Mouse (Mus musculus) liver, postnatal 0 days (tissue): ENCODE results near the gene Saxo2. TPM values are rescaled to one million over a fixed set of nuclear protein-coding genes. Genes with fewer than 3 reads are reported as not detected.

ENCODE experiments used
- ATAC-seq: fragments of 200-750 bp; cut with Nextera tagmentation; 2 replicates; pipeline ENCODE4 v1.8.0; 2017; ENCODE audit warnings: mild to moderate bottlenecking, moderate library complexity
- DNase-seq: peaks from one replicate; pipeline ENCODE4 v3.0.0-alpha.2; 2016
- H3K27ac ChIP-seq: fragments of 300-500 bp; sonication (generic); 2 replicates; pipeline ENCODE4 v1.5.1; 2014; ENCODE audit warnings: antibody characterized with exemption, moderate library complexity, mild to moderate bottlenecking, low read depth
- H3K27me3 ChIP-seq: fragments of 300-500 bp; sonication (generic); 2 replicates; pipeline ENCODE4 v1.6.1; 2014; ENCODE audit warnings: low read length, control low read depth, mixed read lengths; ENCODE audit not compliant: insufficient read depth
- H3K36me3 ChIP-seq: fragments of 300-500 bp; sonication (generic); replicated peaks from 2 replicates; pipeline ENCODE4 v1.6.1; 2014; ENCODE audit warnings: mild to moderate bottlenecking, control low read depth, low read length, moderate library complexity, mixed read lengths; ENCODE audit not compliant: insufficient read depth
- H3K4me1 ChIP-seq: fragments of 300-500 bp; sonication (generic); 2 replicates; pipeline ENCODE4 v1.6.1; 2014; ENCODE audit warnings: antibody characterized with exemption, mild to moderate bottlenecking, control low read depth; ENCODE audit not compliant: insufficient read depth
- H3K4me2 ChIP-seq: fragments of 300-500 bp; sonication (generic); 2 replicates; pipeline ENCODE4 v1.6.1; 2014; ENCODE audit warnings: low read depth, mild to moderate bottlenecking, low read length, moderate library complexity, mixed read lengths
- H3K4me3 ChIP-seq: fragments of 300-500 bp; sonication (generic); 2 replicates; pipeline ENCODE4 v1.5.1; 2014; ENCODE audit warnings: low read depth, low read length
- H3K9ac ChIP-seq: fragments of 300-500 bp; sonication (generic); replicated peaks from 2 replicates; pipeline ENCODE4 v1.6.1; 2014; ENCODE audit warnings: mild to moderate bottlenecking, moderate library complexity
- H3K9me3 ChIP-seq: fragments of 300-500 bp; sonication (generic); 2 replicates; pipeline ENCODE4 v1.6.1; 2016; ENCODE audit warnings: mild to moderate bottlenecking, control low read depth, low read length, mixed read lengths
- CTCF ChIP-seq: sonication (generic); IDR thresholded peaks from 2 replicates; pipeline ENCODE4 v1.5.1; 2016; ENCODE audit warnings: antibody characterized with exemption, low read depth
- EP300 ChIP-seq: IDR thresholded peaks from 2 replicates; pipeline ENCODE4 v1.6.1; 2016; ENCODE audit warnings: antibody characterized with exemption, low read depth, mild to moderate bottlenecking
- whole genome bisulfite sequencing: fragments of 180-500 bp; shearing (Covaris S2); extraction: QIAGEN DNeasy Blood & Tissue Kit; methylation state at CpG from one replicate; pipeline ENCODE4 v1.1.7; 2014; ENCODE audit not compliant: insufficient replicate concordance; 5-methylcytosine and 5-hydroxymethylcytosine counted together
- polyA plus RNA-seq: library from polyadenylated mRNA; unstranded; fragments of >200 nt; fragmentation: Nextera tagmentation; extraction: Ambion mirVana; gene quantifications from 2 replicates; pipeline ENCODE4 v1.2.1, GENCODE M21; 2015

Saxo2 gene
- polyA plus RNA-seq, 1 experiment from 2014 or later: 0.22 TPM

DNA sequence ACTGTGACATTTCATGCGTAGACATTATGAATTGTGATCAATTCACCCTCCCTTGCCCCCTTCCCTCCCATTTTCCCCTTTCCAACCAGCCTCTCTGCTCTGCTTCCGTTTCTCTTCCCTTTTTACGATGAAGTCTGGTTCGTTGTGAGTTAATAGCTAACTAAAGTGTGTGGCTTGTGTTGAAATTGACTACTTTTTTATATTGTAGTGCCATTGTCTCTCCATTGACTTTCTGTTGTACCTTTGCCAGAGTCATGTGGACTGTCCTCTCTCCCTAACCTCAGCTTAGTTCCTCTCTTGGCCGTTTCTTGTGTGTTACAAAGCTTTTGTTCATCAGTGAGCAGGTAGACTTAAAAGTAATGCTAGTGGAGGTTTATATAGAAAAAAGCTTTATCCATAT lies 27.7 kb upstream of the Saxo2 start:
- Histone ChIP-seq H3K4me1 (no peaks in the 10 kb centered on the region), H3K9ac (no peak overlapping the region), H3K9me3 (no peaks in the 10 kb centered on the region), H3K36me3 (peaks cover 33% of the 10 kb centered on the region), H3K4me3 (no peak overlapping the region), H3K27me3 (no peaks in the 10 kb centered on the region), H3K4me2 (no peak overlapping the region), H3K27ac (no peak overlapping the region)
- DNase-seq (no peak), ATAC-seq (no peak)
- TF ChIP-seq EP300 (no peak), CTCF (no peak)
- WGBS: 65% methylated on average over 5 of the region's 5 CpGs

DNA sequence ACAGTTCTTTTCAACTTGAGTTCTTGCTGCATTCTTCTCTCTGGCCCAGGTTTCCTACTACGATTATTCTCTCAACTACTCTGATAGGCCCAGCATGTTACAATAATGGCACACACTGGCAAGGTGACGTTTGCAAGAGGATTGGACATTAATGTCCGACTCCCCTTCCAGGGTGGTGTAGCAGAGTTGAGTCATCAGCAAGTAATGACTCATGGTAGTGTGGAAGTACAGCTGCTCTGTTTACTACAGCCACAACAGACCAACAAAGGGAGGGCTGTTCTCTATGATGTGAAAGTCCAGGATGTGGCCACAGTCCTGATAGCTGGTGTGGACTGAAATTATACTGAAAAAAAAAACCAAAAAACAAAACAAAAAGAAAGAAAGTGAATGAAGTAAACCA lies 16.3 kb upstream of the Saxo2 start:
- TF ChIP-seq CTCF: no peak
- no peak for TF ChIP-seq EP300
- Histone ChIP-seq H3K27me3 (no peaks in the 10 kb centered on the region), H3K4me1 (no peaks in the 10 kb centered on the region), H3K27ac (no peak overlapping the region), H3K9me3 (no peaks in the 10 kb centered on the region), H3K36me3 (peaks cover 22% of the 10 kb centered on the region), H3K4me3 (no peak overlapping the region), H3K4me2 (no peak overlapping the region), H3K9ac (no peak overlapping the region)
- DNase-seq: no peak
- ATAC-seq: no peak
- WGBS: 80% methylated on average over 3 of the region's 3 CpGs

DNA sequence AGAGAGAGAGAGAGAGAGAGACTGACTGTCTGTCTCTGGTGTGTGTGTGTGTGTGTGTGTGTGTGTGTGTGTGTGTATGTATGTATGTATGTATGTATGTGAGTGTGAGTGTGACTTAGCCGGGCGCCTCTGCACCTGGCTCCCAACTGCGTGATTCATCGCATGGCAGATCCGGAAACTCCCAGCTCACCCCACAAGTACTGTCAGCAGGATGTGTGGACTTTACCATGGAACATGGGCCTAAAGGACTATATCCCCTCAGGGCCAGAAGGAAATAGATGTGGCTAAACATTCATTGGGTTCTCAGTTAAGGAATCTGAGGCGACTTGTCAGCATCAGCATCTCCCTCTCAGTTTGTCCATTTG lies 735 bp upstream of the Saxo2 start:
- Histone ChIP-seq H3K9ac (peak overlapping the region; percentile 67), H3K4me3 (peak overlapping the region; percentile 63), H3K36me3 (no peaks in the 10 kb centered on the region), H3K9me3 (no peaks in the 10 kb centered on the region), H3K27me3 (no peaks in the 10 kb centered on the region), H3K4me2 (peak overlapping the region; percentile 79), H3K27ac (peak overlapping the region; percentile 49; the same call in 1 of the 2 replicates), H3K4me1 (peaks cover 6% of the 10 kb centered on the region; the same call in 1 of the 2 replicates)
- DNase-seq (peak; percentile 20), ATAC-seq (peak; percentile 14; the same call in 1 of the 2 replicates)
- no peak for TF ChIP-seq CTCF
- no peak for TF ChIP-seq EP300
- WGBS: 8% methylated on average over 6 of the region's 6 CpGs

DNA sequence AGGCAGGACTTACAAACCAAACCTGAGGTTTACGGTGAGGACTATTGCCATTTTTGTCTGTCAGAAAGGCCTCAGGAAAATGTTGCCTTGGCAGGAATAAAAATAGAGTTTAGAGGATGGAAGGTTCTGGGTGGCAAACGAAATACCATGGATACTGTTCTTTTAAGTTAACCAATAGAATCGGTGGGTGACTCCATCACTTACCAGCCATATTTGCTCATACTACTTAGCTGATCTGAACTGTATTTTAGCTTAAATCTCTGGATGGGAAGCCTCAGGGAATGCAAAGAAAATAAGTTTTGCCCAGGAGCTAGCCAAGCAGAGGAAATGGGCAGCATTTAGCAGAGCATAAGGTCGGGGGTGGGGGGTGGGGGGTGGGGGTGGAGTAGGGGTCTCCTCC lies 419 bp downstream of the Saxo2 start:
- H3K4me2 ChIP-seq: peak overlapping the region; percentile 79
- ATAC-seq (peak; percentile 2; the same call in 1 of the 2 replicates), DNase-seq (no peak)
- no peaks in the 10 kb centered on the region for H3K9me3 ChIP-seq
- H3K4me3 ChIP-seq: peak overlapping the region; percentile 63
- no peaks in the 10 kb centered on the region for H3K36me3 ChIP-seq
- H3K9ac ChIP-seq: 0 out of 2 replicates have a peak overlapping the region, but pooled peaks have one; percentile 67
- no peak overlapping the region for H3K27ac ChIP-seq
- 26% methylated on average over 4 of the region's 4 CpGs for WGBS
- TF ChIP-seq CTCF: no peak
- TF ChIP-seq EP300: no peak
- no peaks in the 10 kb centered on the region for H3K27me3 ChIP-seq
- H3K4me1 ChIP-seq: peaks cover 6% of the 10 kb centered on the region; the same call in 1 of the 2 replicates

DNA sequence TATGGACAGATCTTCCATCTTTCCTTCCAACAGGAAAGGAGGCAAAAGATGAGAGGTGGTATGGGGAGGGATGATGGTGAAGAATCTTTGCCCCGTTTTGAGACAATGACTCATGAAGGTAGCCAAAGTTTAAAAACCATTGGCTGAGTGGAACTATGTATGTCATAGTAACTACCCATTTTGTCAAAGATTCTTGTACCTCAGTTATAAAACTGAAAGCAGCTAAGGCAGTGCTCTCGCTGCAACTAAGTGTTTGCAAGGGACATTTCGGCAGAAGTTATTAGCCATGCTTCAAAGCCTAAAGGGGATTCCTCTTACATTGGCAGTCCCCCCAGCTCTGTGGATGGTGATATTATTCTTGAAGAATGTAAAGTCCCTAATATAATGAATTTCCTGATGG lies 1.1 kb downstream of the Saxo2 start:
- DNase-seq: no peak
- H3K4me3 ChIP-seq: no peak overlapping the region
- H3K4me1 ChIP-seq: peaks cover 6% of the 10 kb centered on the region; the same call in 1 of the 2 replicates
- no peak overlapping the region for H3K27ac ChIP-seq
- no peak for TF ChIP-seq EP300
- TF ChIP-seq CTCF: no peak
- H3K27me3 ChIP-seq: no peaks in the 10 kb centered on the region
- H3K9me3 ChIP-seq: no peaks in the 10 kb centered on the region
- no peak for ATAC-seq
- no peak overlapping the region for H3K4me2 ChIP-seq
- 77% methylated on average over 3 of the region's 3 CpGs for WGBS
- H3K9ac ChIP-seq: no peak overlapping the region
- H3K36me3 ChIP-seq: no peaks in the 10 kb centered on the region

DNA sequence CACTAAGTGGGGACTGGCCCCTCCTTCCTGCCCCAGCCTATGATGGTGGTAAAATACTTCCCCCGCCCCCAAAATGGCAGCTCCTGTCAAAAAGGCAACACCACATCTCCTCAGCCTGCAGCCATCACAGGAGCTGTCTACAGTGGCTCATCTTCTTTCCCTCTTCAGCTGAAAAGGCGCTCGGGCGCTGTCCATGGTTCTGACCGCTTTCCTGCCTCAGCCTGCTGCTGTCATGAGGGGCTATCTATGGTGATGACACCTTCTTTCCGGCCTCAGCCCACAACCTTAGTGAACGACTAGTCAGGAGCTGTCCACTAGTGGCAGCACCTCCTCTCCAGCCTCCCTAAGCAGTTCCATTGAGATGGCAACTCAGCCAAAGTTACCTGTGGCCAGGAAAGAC lies 23.0 kb downstream of the Saxo2 start:
- no peak overlapping the region for H3K4me3 ChIP-seq
- no peaks in the 10 kb centered on the region for H3K4me1 ChIP-seq
- no peaks in the 10 kb centered on the region for H3K36me3 ChIP-seq
- WGBS: 20% methylated on average over 7 of the region's 7 CpGs
- H3K27ac ChIP-seq: no peak overlapping the region
- DNase-seq: peak; percentile 63
- H3K9ac ChIP-seq: no peak overlapping the region
- TF ChIP-seq CTCF (no peak), EP300 (no peak)
- no peaks in the 10 kb centered on the region for H3K27me3 ChIP-seq
- no peak overlapping the region for H3K4me2 ChIP-seq
- no peak for ATAC-seq
- H3K9me3 ChIP-seq: no peaks in the 10 kb centered on the region

DNA sequence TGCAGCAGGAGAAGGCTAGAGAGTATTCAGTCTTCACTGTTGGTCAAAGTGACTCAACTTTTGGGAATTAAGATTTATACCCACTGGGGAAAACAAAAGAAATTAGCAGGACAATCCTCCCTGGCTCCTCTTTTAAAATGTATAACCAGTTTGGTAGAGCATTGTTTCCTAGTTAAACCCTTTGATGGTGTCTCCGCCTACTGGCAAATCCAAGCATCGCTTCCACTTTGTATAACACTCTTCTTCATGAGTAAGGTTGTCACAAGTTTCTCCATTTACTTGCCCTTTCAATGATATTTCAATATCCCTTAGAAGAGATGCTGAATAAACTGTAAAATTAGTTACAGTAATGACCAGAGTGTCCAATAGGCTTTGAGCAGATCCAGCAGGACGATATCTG lies 38.7 kb downstream of the Saxo2 start:
- no peak overlapping the region for H3K9ac ChIP-seq
- H3K27ac ChIP-seq: no peak overlapping the region
- 51% methylated on average over 3 of the region's 3 CpGs for WGBS
- no peaks in the 10 kb centered on the region for H3K27me3 ChIP-seq
- H3K4me3 ChIP-seq: no peak overlapping the region
- DNase-seq (no peak), ATAC-seq (no peak)
- H3K9me3 ChIP-seq: no peaks in the 10 kb centered on the region
- H3K4me1 ChIP-seq: no peaks in the 10 kb centered on the region
- H3K36me3 ChIP-seq: no peaks in the 10 kb centered on the region
- TF ChIP-seq EP300 (no peak), CTCF (peak; percentile 36)
- H3K4me2 ChIP-seq: no peak overlapping the region
